Mouse (Mus musculus): ENCODE measurements around the gene Chtop. TPM values are rescaled to one million over a fixed set of nuclear protein-coding genes. Genes with fewer than 3 reads are reported as not detected.
A peak's percentile ranks its signal among the peaks of the same experiment; 100 is the strongest.

The Chtop gene
- total and polyA plus RNA-seq, 2 experiments from 2014 or later, result 85.1 to 117 TPM

DNA sequence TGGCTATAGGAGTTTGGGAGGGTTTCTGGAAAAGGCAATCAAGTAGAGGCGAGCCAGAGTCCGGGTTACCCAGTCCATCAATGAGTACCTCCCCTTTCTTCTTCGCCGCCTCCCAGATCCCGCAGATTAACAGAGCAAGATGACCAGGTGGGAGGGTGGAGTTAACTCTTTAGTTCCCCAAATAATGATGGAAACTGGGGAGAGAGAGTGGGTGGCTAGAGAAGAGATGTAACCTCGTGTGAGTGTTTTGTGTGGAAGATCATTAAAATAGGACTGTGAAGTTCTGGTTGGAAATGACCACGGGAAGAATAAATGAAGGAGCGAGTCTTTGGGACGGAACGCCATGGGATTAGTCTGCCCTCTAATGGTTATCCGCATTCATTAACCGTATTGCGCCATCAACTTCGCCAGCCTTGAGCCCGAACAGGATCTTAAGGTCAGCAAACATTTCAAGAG lies 43.0 kb downstream of the Chtop start:
- H3K9ac ChIP-seq (replicated peaks; ENCODE audit: low read depth, low read length), result peak overlapping the region; percentile 47; the same call in 1 of the 2 replicates
- WGBS, result under 1% methylated on average over 15 of the region's 15 CpGs
- H3K9me3 ChIP-seq (replicated peaks; ENCODE audit: control insufficient read depth, low read length), result no peaks in the 10 kb centered on the region
- H3K4me1 ChIP-seq (ENCODE audit: control insufficient read depth, insufficient read depth), result no peaks in the 10 kb centered on the region
- H3K4me2 ChIP-seq (ENCODE audit: low read depth, low read length), result peak overlapping the region; percentile 82
- no peak for TF ChIP-seq EP300 (IDR thresholded peaks at IDR 0.05; ENCODE audit: low read depth)
- peak; percentile 85 for TF ChIP-seq CTCF (IDR thresholded peaks at IDR 0.05; ENCODE audit: low read depth)
- peak overlapping the region; percentile 62 for H3K4me3 ChIP-seq (ENCODE audit: low read depth, low read length)
- ATAC-seq (ENCODE audit: insufficient read depth, low read depth), result peak; percentile 49
- H3K27me3 ChIP-seq (ENCODE audit: control insufficient read depth, insufficient read depth, low read length), result peaks cover 17% of the 10 kb centered on the region
- H3K36me3 ChIP-seq (replicated peaks; ENCODE audit: control insufficient read depth, insufficient read depth, low read length), result no peaks in the 10 kb centered on the region
- peak overlapping the region; percentile 49; the same call in 1 of the 2 replicates for H3K27ac ChIP-seq (ENCODE audit: low read depth)
- peak; percentile 83 for DNase-seq (ENCODE audit: low spot score)

DNA sequence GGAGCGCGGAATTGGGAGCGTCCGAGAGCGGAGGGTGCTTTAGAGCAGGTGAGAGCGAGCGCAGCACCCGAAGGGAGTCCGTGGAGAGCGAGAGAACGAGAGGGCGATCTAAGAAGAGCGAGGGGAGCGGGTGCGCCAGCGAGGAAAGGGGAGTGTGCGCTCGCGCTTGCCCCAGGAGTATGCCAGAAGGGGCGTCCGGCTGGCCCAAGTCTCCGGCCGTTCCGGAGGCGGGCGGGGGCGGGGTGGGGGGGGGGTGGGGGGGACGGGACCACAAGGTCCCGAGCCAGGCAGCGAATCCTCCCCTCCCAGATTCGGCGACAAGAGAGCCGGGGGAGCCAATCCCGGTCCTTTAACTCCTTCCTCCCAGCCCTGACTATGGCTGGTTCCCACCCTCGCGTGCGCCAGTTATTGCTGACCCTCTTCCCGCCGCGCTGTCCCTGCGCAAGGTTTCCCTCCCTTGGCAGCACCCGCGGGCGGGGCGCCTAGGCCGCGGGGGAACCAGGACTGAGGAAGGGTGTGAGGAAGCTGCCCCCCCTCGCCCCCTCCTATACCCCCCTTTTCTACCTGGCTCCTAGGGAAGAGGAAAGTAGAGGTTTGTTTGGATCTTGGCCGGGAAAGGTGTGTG lies 43.5 kb downstream of the Chtop start, which contains the start of gene Npr1:
Gene Npr1, minus strand, starts transcription at position 181 of the 625 bp plus-strand sequence.
- Histone ChIP-seq H3K4me3 (ENCODE audit: low read depth, low read length) (peak within 1 kb of the TSS; percentile 62), H3K27ac (ENCODE audit: low read depth) (peak within 1 kb of the TSS; percentile 66), H3K36me3 (replicated peaks; ENCODE audit: control insufficient read depth, insufficient read depth, low read length) (no peaks in the 10 kb centered on the region), H3K27me3 (ENCODE audit: control insufficient read depth, insufficient read depth, low read length) (peaks cover 17% of the 10 kb centered on the region), H3K4me1 (ENCODE audit: control insufficient read depth, insufficient read depth) (no peaks in the 10 kb centered on the region), H3K4me2 (ENCODE audit: low read depth, low read length) (peak within 1 kb of the TSS; percentile 82), H3K9ac (replicated peaks; ENCODE audit: low read depth, low read length) (peak within 1 kb of the TSS; percentile 47), H3K9me3 (replicated peaks; ENCODE audit: control insufficient read depth, low read length) (no peaks in the 10 kb centered on the region)
- TF ChIP-seq EP300 (IDR thresholded peaks at IDR 0.05; ENCODE audit: low read depth) (no peak), CTCF (IDR thresholded peaks at IDR 0.05; ENCODE audit: low read depth) (no peak)
- under 1% methylated on average over 41 of the region's 49 CpGs for WGBS
- DNase-seq (ENCODE audit: low spot score) (peak; percentile 36), ATAC-seq (ENCODE audit: insufficient read depth, low read depth) (peak; percentile 57)

DNA sequence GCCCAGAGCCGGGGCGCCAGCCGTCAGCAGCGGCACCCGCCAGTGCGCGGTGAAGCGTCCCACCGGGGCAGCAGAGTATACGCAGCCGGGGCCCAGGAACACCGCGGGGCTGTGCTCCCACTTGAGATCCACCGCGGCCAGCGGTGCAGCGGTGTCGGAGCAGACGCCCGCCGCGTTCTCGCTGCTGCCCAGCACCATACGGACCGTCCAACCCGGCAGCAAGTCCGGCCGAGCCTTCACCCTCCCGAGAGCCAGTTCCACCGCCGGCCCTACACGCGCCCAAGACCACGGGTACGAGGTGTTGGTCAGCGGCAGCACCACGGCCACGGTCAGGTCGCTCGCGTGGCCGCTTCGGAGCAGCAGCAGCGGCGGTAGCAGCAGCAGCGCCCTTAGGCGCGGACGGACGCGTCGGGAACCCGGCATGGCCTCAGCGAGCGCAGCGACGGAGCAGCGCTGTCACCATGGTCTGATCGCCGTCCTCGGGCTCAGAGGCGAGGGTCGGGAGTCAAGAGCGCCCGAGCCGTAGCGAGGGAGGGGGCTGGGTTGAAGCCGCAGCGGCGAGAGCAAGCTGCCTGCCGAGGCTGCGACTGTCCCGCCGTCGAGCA lies 44.1 kb downstream of the Chtop start:
- Histone ChIP-seq H3K4me1 (ENCODE audit: control insufficient read depth, insufficient read depth) (no peaks in the 10 kb centered on the region), H3K27me3 (ENCODE audit: control insufficient read depth, insufficient read depth, low read length) (peaks cover 17% of the 10 kb centered on the region), H3K4me2 (ENCODE audit: low read depth, low read length) (peak overlapping the region; percentile 82), H3K36me3 (replicated peaks; ENCODE audit: control insufficient read depth, insufficient read depth, low read length) (no peaks in the 10 kb centered on the region), H3K9ac (replicated peaks; ENCODE audit: low read depth, low read length) (peak overlapping the region; percentile 47), H3K4me3 (ENCODE audit: low read depth, low read length) (peak overlapping the region; percentile 62), H3K9me3 (replicated peaks; ENCODE audit: control insufficient read depth, low read length) (no peaks in the 10 kb centered on the region), H3K27ac (ENCODE audit: low read depth) (peak overlapping the region; percentile 66)
- TF ChIP-seq CTCF (IDR thresholded peaks at IDR 0.05; ENCODE audit: low read depth) (no peak), EP300 (IDR thresholded peaks at IDR 0.05; ENCODE audit: low read depth) (no peak)
- WGBS, result 1% methylated on average over 70 of the region's 75 CpGs
- ATAC-seq (ENCODE audit: insufficient read depth, low read depth), result peak; percentile 23
- no peak for DNase-seq (ENCODE audit: low spot score)

DNA sequence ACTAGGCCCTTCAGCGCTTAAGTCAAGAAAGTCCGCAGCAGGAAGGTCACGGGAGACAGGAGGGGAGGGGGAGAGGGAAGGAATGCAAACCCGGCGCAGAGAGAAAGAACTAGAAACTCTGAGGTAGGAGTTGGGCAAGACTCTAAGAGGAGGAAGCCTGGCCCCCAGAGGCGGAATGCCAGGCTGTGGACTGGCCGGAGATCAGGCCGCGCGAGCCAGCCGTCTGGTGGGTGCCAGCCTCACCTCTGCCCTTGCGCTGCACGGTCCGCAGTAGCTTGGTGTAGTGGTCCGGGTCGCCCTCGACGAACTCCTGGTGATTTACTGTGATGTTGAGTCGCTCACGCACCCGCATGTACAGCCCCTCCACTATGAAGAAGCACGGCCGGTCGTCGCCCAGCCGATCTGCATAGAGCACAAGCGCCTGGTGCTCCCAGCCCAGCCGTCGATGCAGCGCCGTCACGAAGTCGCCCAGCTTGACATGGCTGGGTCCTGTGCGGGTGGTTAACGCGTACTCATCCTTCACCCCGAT lies 44.7 kb downstream of the Chtop start:
- H3K27ac ChIP-seq (ENCODE audit: low read depth), result peak overlapping the region; percentile 66; the same call in 1 of the 2 replicates
- WGBS, result 12% methylated on average over 37 of the region's 37 CpGs
- H3K9ac ChIP-seq (replicated peaks; ENCODE audit: low read depth, low read length), result peak overlapping the region; percentile 47
- ATAC-seq (ENCODE audit: insufficient read depth, low read depth), result peak; percentile 10; the same call in 1 of the 2 replicates
- H3K27me3 ChIP-seq (ENCODE audit: control insufficient read depth, insufficient read depth, low read length), result peaks cover 17% of the 10 kb centered on the region
- H3K4me1 ChIP-seq (ENCODE audit: control insufficient read depth, insufficient read depth), result no peaks in the 10 kb centered on the region
- no peaks in the 10 kb centered on the region for H3K36me3 ChIP-seq (replicated peaks; ENCODE audit: control insufficient read depth, insufficient read depth, low read length)
- H3K9me3 ChIP-seq (replicated peaks; ENCODE audit: control insufficient read depth, low read length), result no peaks in the 10 kb centered on the region
- no peak for DNase-seq (ENCODE audit: low spot score)
- H3K4me2 ChIP-seq (ENCODE audit: low read depth, low read length), result peak overlapping the region; percentile 82
- TF ChIP-seq CTCF (IDR thresholded peaks at IDR 0.05; ENCODE audit: low read depth) (no peak), EP300 (IDR thresholded peaks at IDR 0.05; ENCODE audit: low read depth) (no peak)
- peak overlapping the region; percentile 62 for H3K4me3 ChIP-seq (ENCODE audit: low read depth, low read length)

DNA sequence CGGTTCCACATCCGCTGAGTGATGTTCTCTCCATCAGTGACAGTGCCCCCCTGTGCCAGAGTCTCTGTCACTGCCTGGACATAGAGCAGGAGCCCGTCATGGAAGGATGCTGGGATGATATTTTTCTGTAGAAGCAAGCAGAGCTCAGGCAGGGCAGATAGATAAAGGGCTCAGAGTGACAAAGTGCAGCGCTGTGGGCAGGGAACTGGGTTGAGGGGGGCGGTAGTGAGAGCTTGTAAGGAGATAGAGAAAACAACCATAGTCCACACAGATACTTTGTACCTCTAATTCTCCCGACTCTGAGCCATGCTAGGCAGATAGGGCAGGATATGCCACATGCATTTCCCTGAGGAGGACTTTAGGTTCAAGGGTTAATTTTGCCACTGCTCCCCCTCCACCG lies 46.7 kb downstream of the Chtop start:
- DNase-seq (ENCODE audit: low spot score) (no peak), ATAC-seq (ENCODE audit: insufficient read depth, low read depth) (no peak)
- WGBS, result 18% methylated on average over 7 of the region's 7 CpGs
- Histone ChIP-seq H3K4me1 (ENCODE audit: control insufficient read depth, insufficient read depth) (no peaks in the 10 kb centered on the region), H3K4me3 (ENCODE audit: low read depth, low read length) (peak overlapping the region; percentile 2; the same call in 1 of the 2 replicates), H3K36me3 (replicated peaks; ENCODE audit: control insufficient read depth, insufficient read depth, low read length) (no peaks in the 10 kb centered on the region), H3K9me3 (replicated peaks; ENCODE audit: control insufficient read depth, low read length) (no peaks in the 10 kb centered on the region), H3K9ac (replicated peaks; ENCODE audit: low read depth, low read length) (peak overlapping the region; percentile 13; the same call in 1 of the 2 replicates), H3K4me2 (ENCODE audit: low read depth, low read length) (peak overlapping the region; percentile 82), H3K27ac (ENCODE audit: low read depth) (no peak overlapping the region), H3K27me3 (ENCODE audit: control insufficient read depth, insufficient read depth, low read length) (peaks cover 17% of the 10 kb centered on the region)
- TF ChIP-seq EP300 (IDR thresholded peaks at IDR 0.05; ENCODE audit: low read depth), result no peak
- peak; percentile 8; the same call in 1 of the 2 replicates for TF ChIP-seq CTCF (IDR thresholded peaks at IDR 0.05; ENCODE audit: low read depth)
